Mouse (Mus musculus) kidney, adult 18-20 months (tissue): Measurements from ENCODE around the gene Gm30191.

ENCODE experiments used
- DNase-seq: peaks from one replicate; pipeline ENCODE4 v3.0.0; 2021

Gm30191 gene

DNA sequence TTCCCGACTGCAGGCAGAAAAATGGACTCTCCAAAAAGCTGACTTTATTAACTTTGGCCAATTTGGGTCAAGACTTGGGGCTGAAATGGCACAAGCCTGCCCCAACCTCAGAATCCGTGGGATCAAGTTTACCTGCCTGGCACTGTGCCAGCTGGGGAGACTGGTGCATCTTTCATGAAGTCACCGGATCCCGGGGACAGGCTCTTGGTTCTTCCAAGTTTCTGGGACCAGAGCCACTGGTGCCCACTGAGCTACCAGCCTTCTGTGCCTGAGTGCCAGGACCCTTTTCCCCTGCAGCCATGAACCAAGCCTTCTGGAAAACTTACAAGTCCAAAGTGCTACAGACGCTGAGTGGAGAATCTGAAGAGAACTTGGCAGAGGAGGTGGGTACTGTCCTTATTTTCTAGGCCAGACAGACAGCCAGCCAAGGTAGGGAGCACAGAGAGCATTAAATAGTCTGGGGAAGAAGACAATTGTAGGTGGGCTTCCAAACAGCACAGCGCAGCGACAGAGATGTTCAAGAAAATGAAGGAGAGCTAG, at the start of gene Gm30191:
TSS of gene Gm30191 (plus strand) at position 217 of the 540 bp plus-strand sequence.
- peak; percentile 28 for DNase-seq

DNA sequence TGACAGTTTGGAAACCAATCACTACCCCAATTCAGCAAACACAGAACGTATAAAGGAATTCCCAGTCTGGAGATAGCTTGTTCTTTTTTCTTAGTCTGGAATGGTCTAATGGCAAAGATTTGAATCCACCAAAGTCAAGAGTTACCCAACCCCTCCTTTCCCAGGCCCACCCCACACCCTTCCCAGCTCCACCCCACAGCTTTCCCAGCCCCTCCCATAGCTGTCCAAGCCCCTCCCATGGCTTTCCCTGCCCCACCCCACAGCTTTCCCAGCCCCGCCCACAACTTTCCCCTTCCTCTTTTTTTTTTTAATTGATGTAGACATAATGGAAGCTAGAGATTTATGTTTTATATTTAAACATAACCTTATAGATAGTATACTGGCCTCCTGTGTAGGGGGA, 47.4 kb upstream of the Gm30191 start:
- no peak for DNase-seq

DNA sequence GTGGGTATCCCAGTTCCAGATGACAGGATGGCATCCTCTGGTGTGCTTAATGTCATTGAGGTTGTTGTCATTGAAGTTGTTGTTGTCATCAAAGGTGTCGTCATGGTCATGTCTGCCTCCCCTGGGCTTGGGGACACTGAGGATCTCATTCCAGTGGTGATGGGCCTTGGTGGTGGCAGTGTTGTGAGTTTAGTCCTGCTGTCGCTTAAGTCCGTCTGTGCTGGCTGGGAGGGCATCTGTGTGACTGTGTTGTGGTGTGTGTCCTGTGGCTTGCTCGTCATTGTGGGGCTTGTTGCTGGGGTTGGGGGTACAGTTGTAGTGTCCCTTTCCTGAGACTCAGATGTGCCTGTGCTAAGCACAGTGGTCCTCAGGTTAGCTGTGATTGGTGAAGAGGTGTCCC, 43.8 kb upstream of the Gm30191 start, which contains the start of gene Gm7534:
TSS of gene Gm7534 (minus strand) at position 101 of the 400 bp plus-strand sequence.
- DNase-seq = no peak

DNA sequence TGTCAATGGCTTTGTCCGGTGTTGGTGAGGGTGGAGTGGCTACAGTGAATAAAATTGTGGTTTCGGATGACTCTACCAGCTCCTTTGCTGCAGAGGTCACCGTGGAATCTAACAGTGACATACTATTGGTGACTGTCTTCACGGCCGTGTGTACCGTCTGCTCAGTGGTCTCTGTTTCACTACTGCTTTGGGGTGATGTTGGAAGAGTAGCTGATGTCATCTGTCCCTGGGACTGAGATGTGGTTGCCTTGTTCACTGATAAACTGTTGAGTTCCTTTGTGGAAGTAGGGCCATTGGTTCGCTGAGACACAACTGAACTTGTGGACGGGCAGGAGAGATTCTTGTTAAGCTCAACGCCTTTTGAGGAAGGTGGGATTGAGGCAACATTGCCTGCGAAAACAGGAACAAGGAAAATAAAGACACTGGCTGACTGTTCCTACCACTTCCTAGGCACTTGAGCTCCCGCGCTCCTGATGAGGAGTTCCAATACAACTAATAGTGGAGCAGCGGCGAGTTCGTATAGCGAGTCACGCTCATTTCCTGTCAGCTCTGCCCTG, 43.3 kb upstream of the Gm30191 start:
- DNase-seq = no peak

DNA sequence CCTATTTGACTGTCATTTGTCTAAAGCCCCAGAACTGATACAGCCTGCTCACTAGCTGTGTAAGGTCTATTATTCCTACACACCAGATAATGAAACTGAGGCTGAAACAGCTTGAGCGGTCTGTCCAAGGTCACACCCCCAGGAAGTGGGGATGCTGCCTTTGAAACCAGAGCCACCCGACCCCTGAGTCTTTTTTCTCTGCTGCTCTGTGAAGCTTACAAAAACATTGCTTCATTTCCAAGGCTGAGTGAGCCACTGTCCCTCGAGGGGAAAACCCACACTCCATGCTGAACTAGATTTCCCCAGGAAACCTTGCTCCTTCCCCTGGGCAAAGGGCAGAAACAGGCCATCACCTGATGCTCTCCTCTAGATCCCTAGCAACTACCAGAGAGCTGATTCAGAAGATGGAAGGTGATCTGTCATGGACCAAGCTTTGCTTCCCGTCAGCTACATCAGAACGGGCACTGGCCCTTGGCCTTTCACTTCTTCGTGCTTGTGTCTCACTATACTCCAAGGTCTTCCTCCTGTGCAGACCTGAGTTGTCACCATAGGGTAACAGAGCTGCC, 40.2 kb upstream of the Gm30191 start:
- DNase-seq = no peak

DNA sequence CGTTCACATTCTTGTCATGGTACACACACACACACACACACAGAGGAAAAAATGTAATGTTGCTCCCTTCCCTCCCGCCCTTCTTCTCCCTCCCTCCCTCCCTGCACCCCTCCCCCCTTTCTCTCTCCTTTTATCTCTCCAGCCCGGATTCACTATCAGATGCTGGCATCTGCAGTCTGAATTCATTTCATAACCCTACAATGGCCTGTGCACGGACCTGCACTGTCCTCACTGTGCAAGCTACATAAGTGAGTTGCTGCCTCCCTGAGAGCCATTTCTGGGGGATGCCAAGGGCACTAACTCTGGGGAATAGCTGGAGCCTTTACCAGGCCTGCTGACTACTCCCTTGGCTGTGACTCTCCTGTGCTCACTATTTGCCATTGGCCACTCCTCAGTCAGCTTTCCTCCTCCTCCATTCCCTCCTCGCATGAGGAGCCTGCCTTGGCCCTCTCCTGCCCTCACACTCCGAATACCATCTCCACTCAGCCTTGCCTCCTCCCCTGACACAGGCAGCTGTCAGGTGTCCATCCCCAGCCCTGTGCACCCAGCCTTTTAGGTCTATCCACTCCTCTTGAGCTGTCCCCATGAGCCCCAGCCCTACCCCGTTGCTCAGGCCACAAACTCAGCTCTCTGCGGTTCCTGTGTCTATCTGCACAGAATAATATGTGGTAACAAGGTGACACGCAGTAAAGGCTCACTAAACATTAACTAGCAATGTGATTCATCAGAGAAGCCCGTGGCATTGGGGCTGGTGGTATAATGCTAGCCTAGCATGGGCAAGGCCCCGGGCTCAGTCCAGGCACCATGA, 23.7 kb upstream of the Gm30191 start:
- DNase-seq = peak; percentile 56

DNA sequence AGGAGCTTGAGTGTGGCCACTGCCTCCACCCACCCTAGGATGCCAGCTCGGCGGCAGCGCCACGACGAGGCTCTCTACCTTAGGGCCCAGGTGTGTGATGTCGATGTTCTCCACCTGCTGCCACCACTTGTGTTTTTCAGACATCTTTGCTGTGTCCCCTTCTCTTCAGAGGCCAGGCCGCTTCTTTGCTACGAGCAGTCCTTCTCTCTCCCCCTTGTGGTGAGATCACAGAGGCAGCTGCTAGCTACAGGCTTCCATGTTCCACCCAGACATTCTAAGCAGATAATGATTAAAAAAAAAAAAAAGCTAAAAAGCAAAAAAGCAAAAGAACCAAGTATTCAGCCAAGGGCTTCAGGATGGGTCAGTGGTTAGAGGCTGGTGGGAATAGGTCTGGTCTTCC, 19.5 kb upstream of the Gm30191 start, which contains the start of gene Catsper4:
TSS of gene Catsper4 (minus strand) at position 190 of the 400 bp plus-strand sequence.
- no peak for DNase-seq

DNA sequence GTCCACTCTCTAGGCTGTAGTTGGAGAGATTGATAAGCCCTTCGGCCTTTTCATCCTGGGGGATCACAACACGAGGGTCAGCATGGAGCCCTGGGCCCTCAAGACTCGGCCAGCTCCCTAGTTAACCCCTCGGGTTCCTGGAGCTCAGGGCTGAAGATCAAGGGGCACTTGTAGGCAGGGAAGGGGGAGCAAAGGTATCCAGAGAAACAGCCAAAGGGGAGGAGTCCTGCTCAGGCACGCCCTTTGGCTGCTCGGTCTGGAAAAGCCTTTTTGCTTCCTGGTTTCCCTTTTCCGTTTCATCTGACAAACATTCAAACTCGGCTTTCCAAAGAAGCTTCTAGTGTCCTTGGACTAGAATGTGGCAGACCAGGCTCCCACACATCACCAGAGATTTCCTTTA, 16.3 kb upstream of the Gm30191 start:
- peak; percentile 42 for DNase-seq

DNA sequence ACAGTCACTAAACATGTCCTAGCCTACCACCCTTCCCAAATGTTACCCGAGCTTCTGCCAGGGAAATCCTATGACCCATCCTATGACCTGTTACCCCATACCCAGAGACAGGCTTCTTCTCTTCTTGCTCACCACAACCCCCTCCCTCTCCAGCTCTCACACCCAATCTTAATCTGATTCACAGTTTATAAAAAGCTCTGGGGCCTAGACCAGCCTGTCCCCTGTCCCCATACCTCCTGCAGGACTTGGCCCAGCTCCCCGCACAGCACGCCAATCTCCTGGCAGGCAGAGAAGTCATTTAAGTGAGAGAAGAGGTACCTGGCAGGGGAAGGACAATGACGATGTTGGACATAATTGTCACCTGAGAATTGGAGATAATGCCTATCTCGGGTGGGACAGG, 11.9 kb upstream of the Gm30191 start:
- no peak for DNase-seq

DNA sequence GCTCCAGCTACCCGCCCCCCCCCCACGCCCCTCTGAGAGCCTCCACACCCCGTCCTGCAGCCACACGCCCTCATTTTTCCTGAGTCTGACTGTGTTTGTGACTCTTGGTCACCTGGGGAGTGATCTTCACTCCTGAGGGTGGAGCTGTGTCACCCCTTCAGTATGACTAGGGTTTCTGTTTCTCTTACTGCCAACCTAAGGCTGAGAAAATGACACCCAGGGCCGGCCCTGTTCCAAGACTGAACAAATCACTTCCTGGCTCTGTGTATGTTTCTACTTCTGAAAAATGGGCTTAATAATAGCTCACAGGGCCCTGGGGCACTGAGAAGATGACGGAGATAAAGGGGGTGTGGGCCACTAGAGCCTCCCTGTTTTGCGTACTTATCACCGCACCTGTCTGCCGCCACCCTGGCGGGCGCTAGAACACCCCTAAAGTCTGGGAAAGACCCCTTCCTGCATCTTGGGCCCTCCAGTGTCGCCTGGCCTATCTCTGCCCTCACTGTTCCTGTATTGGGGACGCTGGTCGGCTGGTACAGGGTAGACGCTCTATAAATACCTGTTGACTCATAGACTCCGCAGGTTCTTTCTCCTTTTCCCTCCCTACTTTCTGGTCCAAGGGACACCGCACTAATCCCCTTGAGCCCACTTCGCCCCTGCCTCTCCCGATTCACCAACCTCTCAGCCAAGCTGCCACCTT, 9.0 kb upstream of the Gm30191 start:
- peak; percentile 36 for DNase-seq

DNA sequence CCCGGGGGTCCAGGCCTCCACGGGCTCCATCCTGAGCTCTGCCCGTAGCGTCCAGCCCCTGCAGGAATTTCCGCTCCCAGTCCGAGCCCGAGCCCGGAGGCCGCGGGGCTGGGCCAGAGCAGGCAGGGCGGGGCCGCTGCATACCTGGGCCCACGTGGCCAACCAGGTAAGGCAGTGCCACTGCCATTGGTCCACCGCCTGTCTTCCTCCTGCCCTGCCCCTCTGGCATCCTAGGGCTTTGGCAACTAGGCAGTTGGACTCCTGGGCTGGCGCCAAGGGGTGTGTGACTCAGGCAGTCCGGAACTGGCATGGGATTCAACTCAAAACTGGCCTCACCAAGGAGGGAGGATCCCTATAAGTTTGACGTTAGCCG, 8.5 kb upstream of the Gm30191 start, which contains the start of gene Cnksr1:
TSS of gene Cnksr1 (minus strand) at position 121 of the 373 bp plus-strand sequence.
- peak; percentile 93 for DNase-seq

DNA sequence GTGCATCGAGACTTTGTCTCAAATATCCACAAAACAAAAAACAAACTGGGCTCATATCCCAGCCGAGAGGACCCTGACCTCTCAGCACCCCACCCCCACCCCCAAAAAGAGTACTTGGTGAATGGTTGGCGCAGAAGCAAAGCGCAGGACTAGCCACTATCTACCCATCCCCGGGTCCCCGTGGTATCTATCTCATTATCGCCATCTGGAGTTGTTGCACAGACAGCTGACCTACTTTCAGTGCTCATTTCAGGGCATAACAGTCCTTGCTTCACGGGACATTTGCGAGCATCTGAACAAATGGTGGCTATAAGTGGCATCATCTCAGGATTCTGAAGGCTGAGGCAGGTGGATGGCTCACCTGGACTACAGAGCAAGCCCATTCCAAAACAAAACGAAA, 8.0 kb upstream of the Gm30191 start:
- DNase-seq = no peak

DNA sequence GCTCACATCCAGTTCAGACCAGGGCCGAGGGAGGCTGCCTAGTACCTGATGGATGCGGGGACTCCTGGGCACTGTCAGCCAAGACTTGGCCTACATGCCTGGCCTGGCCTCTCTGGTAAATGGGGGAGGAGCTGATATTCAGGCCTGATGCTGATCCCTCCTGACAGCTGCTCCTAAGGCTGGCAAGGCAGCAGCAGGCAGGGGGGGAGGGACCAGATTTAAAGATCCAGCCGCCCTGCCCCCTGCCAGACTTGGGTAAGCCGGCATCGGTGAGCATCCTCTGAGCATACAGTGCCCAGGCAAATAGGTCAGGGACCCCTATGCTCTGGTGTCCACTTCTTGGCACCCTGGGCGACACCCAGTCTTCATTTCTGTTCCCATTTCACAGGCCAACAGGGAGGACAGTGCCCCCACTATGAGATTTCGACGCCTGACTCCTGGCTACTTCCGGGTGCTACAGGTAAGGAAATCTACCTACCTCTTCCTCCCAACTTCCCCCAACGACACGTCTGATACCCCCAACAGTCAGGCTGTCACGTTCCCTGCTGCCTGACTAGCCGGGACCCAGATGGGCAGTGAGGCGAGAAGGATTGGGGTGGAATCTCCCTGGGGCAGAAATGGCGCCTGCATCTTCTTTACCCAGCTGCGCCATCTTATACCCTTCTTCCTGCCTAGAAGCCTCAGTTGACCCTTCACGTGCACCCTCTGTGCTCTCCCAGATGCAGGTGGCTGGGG, 3.1 kb upstream of the Gm30191 start, which contains the start of gene E130218I03Rik:
TSS of gene E130218I03Rik (plus strand) at position 147 of the 735 bp plus-strand sequence.
- DNase-seq = no peak

DNA sequence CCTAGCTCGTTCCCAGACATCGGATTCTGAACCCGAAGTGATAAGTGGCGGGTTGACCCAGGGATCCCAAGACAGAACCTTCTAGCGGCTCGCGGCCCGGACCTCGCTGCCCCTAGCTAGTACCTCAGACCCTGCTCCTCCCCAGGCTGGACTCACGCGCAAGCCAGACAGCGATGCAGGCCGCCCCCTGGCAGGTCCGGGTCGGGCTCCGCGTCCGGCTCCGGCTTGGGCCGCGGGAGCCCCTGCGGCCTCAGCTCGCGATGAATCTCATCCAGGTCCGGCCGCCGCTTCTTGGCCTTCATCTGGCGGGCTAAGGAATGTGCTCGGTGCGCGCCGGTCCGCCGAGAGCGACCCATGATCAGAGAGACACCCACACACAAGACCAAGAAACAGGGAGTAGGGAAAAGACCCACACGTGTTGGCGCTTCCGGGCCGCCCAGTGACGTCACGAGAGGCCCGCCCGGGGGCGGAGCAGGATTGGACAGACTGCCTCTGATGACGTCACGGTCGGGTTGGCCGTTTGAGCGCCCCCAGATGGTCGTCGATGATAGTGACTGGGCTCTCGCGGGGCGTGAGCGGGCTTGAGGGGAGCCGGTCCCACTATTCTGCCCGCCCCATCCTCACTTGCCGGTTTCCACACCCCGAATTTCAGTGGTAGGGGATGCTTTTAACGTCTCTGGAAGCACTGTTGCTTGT, 1.4 kb upstream of the Gm30191 start, which contains the start of gene Zfp593:
TSS of gene Zfp593 (minus strand) at position 445 of the 696 bp plus-strand sequence.
- peak; percentile 96 for DNase-seq

DNA sequence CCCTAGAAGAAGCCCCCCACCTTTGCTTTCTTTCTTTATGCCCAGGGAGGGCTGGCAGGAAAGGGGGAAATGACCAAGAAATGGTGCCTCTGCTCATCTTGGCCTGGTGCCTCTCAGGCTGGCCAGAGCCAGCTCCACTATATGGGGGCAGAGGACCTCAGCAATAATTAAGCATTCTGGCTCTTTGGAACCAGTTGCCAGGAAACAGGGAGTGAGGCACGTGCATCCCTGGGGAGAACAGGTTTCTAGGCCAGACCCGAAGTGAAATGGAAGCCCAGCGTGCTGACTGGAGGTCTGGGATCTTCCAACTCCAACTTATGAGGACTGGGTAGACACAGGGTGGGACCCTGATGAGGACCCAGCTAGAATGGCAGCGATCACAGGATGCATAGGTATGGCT, 479 bp upstream of the Gm30191 start:
- DNase-seq = peak; percentile 28

DNA sequence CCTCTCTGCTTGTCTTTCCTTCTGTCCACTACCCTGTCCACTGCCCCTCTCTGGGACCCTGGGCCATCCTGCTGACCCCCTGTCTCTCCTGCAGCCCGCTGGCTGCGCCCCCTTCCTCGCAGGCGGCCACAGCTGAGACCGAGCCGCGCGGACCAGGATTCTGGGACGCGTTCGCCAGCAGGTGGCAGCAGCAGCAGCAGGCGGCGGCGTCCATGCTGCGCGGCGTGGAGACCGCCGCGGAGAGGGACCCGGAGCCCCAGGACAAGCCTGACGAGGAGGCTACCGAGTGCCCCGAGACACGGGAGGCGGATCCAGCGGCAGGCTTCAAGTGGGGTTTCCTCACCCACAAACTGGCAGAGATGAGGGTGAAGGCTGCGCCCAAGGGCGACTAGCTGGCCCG, 2.9 kb downstream of the Gm30191 start:
- DNase-seq = peak; percentile 83

DNA sequence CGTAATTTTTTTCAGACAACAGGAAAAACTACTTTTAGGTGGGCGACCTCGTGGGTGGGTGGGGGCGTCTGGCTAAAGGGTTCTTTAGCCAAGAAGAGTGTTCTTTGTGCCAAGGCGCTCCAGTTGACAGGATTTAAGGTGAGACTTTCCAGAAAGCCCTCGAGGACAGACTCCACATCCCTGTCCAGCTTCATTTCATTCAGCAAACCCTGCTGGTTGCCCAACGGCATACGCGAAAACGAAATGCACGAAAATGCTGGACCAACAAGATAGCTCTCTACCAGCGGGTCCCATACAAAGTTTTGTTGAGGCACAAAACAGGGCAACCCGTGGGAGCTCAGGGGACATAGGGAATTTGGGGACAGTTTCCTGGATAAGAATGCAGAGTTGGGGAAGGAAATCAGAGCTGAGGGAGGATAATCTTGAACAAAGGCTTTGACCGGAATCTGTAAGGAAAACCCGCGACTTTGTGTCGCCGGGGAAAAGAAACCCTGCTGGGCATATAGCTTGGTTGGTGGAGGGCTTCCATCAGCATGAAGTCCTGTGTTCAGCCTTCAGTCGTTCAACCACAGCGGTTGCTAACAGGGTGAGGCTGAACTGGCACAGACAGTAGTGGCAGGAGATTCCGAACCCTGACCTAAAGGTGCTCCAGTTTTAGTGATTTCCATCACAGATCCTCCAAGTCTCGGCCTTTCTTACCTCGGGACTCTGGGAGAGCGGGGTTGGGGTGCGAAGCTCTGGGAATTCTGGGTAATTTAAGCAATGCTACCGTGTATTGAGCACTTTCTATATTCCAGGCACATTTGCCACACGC, 3.6 kb downstream of the Gm30191 start:
- DNase-seq = no peak

DNA sequence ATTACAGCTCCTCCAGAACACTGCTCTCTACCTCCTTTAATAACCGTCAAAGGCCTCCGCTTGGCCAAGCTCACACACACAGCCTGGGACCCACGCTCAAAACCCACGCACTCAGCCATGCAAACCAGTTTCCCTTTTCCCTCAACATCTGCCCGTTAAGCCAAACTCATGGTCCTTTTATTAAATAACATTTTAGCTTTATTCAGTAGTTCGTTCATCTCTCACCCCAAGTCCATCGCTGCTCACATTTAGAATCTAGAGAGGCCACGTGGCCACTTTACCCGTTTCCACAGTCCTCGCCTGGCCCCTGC, 4.2 kb downstream of the Gm30191 start:
- DNase-seq = no peak

DNA sequence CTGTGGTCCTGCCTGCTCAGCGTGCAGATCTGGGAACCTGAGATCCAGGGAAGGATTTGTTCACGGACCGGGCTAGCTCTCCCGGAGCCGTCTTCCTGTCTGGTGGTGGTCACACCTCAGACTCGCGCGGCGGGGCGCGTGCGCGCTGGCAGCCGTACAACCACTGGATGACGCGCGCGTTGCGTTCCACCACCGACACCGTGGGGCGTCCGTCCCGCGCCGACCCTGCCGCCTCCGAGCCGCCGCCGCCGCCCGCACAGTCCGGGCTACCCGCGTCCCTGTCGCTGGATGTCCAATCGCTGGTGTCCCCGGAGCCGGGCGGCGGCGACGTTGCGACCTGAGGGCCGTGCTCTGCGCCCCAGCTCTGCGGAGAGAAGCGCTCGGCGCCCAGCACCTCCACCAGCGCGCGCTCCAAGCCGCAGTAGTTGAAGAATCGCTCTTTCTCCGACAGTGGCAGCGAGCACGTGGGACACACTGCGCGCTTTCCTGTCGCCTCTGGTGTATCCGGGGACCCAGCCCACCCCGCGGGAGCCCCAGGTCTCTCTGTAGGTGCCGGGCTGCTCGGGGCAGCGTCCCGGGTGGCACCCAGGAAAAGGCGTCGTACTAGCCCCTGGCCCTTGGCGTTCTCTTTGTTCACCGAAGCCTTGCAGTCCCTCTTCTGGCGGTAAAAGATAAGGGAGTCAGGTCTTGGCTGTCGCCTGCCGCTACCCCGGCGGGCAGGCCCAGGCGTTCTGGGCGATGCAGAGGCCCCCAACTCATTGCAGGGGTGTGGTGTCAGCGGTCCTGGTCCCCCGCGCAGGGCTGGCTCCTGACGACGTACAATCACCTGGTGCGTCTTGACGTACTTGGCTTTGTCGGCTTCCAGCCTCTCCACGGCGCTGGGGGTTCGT, 4.8 kb downstream of the Gm30191 start:
- DNase-seq = peak; percentile 40
